Mouse (Mus musculus) testis, adult 2 months (tissue): ENCODE data around the gene Acsm1. TPM values are rescaled to one million over a fixed set of nuclear protein-coding genes. Genes with fewer than 3 reads are reported as not detected.

Experiments used
- H3K27ac ChIP-seq: fragments of 200-500 bp; 2 replicates; pipeline ENCODE4 v1.5.1; 2012; ENCODE audit warnings: low read depth, low read length; ENCODE audit not compliant: control insufficient read depth, insufficient read depth
- H3K27me3 ChIP-seq: fragments of 200-500 bp; 2 replicates; pipeline ENCODE4 v1.6.1; 2012; ENCODE audit warnings: mild to moderate bottlenecking, low read length, moderate library complexity; ENCODE audit not compliant: control insufficient read depth, insufficient read depth
- H3K36me3 ChIP-seq: fragments of 200-500 bp; 2 replicates; pipeline ENCODE4 v1.6.1; 2012; ENCODE audit warnings: mild to moderate bottlenecking, low read length; ENCODE audit not compliant: control insufficient read depth, insufficient read depth
- H3K4me1 ChIP-seq: fragments of 200-500 bp; 2 replicates; pipeline ENCODE4 v1.6.1; 2012; ENCODE audit warnings: low read length; ENCODE audit not compliant: control insufficient read depth, insufficient read depth
- H3K4me3 ChIP-seq: fragments of 200-500 bp; 2 replicates; pipeline ENCODE4 v1.5.1; 2012; ENCODE audit warnings: low read depth, mild to moderate bottlenecking, low read length, moderate library complexity, mixed read lengths; ENCODE audit not compliant: control insufficient read depth
- CTCF ChIP-seq: fragments of 200-500 bp; IDR thresholded peaks from 2 replicates; pipeline ENCODE4 v1.5.1; 2012; ENCODE audit warnings: low read depth, mild to moderate bottlenecking, inconsistent platforms, low read length, moderate library complexity; ENCODE audit not compliant: control insufficient read depth, insufficient read depth, insufficient replicate concordance
- POLR2A ChIP-seq: fragments of 200-500 bp; IDR thresholded peaks from 2 replicates; pipeline ENCODE4 v1.6.1; 2012; ENCODE audit warnings: low read depth, mild to moderate bottlenecking, inconsistent platforms, low read length, moderate library complexity; ENCODE audit not compliant: control insufficient read depth
- polyA plus RNA-seq: library from polyadenylated mRNA; depleted of rRNA; stranded (reverse); fragments of >200 nt; gene quantifications from 2 replicates; pipeline ENCODE4 v1.2.3, GENCODE M21; 2012

The Acsm1 gene
- polyA plus RNA-seq, 1 experiment: not detected

GRCm38 (mm10) chr7:119617593-119617992 is 10.8 kb downstream of the Acsm1 start:
- Histone ChIP-seq H3K4me3 (no peak overlapping the region), H3K27ac (no peak overlapping the region), H3K27me3 (no peaks in the 10 kb centered on the region), H3K4me1 (no peaks in the 10 kb centered on the region), H3K36me3 (no peaks in the 10 kb centered on the region)
- TF ChIP-seq CTCF (no peak), POLR2A (no peak)

GRCm38 (mm10) chr7:119618209-119618935 is 11.5 kb downstream of the Acsm1 start:
- Histone ChIP-seq H3K27ac (no peak overlapping the region), H3K4me1 (no peaks in the 10 kb centered on the region), H3K27me3 (no peaks in the 10 kb centered on the region), H3K36me3 (no peaks in the 10 kb centered on the region), H3K4me3 (no peak overlapping the region)
- TF ChIP-seq POLR2A (no peak), CTCF (no peak)

- no peak overlapping the region for H3K4me3 ChIP-seq
- H3K36me3 ChIP-seq: no peaks in the 10 kb centered on the region
- no peaks in the 10 kb centered on the region for H3K27me3 ChIP-seq
- H3K27ac ChIP-seq: no peak overlapping the region
- TF ChIP-seq CTCF (no peak), POLR2A (no peak)
- H3K4me1 ChIP-seq: no peaks in the 10 kb centered on the region
These were observed 13.3 kb downstream of the Acsm1 start for GRCm38 (mm10) chr7:119620157-119620556.

DNA sequence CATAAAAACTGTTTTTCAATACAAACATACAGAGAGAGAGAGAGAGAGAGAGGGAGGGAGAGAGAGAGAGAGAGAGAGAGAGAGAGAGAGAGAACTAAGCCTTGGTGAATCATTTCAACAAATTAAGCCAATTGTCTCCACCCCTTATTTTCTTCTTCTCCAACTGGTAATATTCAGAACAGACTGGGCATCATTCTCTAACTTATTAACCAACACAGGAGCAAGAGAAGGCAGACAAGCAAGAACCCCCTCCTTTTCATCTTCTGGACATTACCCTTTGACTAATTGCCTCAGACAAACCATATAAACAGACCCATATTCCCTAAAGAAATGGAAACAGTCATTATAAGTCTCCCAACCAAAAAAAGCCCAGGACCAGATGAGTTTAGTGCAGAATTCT is 31.9 kb downstream of the Acsm1 start:
- Histone ChIP-seq H3K4me3 (no peak overlapping the region), H3K27ac (no peak overlapping the region), H3K27me3 (no peaks in the 10 kb centered on the region), H3K36me3 (no peaks in the 10 kb centered on the region), H3K4me1 (no peaks in the 10 kb centered on the region)
- TF ChIP-seq POLR2A: no peak
- no peak for TF ChIP-seq CTCF

GRCm38 (mm10) chr7:119642307-119642706 is 35.5 kb downstream of the Acsm1 start:
- Histone ChIP-seq H3K27ac (no peak overlapping the region), H3K27me3 (no peaks in the 10 kb centered on the region), H3K36me3 (no peaks in the 10 kb centered on the region), H3K4me1 (no peaks in the 10 kb centered on the region), H3K4me3 (no peak overlapping the region)
- TF ChIP-seq CTCF: no peak
- TF ChIP-seq POLR2A: no peak

DNA sequence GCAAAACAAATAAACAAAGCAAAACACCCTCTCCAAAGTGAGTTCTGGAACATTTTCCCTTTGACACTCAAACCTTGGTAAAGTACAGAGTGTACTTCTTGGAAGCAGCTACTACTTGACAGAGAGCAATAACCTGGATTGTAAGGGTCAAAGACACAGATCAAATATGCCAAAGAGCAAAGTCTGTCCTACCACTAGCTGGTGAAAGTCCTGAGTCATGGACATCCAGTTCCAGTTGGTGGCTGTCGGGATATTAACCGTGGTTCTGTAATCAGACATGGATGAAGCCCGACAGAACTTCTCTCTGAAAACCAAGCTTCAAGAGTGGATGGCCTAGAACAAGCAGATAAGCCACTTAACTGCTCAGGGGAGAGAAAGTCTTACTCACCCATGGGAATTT is 61.1 kb downstream of the Acsm1 start:
- no peak overlapping the region for H3K4me3 ChIP-seq
- no peaks in the 10 kb centered on the region for H3K27me3 ChIP-seq
- no peaks in the 10 kb centered on the region for H3K36me3 ChIP-seq
- TF ChIP-seq POLR2A (no peak), CTCF (no peak)
- no peaks in the 10 kb centered on the region for H3K4me1 ChIP-seq
- H3K27ac ChIP-seq: no peak overlapping the region

DNA sequence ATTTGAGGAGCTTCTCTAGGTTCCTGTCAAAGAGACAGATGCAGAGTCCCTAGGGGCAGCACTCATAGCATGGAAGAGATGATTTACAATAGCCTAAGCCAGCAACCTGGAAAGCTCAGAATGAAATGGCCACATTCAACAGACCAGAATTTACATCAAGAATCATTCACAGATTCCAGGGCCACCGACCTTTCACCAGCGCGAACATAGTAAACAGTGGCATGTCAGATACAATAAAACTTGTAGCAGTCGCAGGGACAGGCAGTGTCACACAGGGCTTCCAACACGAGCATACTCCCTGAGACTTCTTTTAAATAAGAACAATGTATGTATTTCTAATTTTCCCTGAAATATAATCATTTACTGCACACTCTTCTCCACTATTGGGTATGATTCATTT is 63.6 kb downstream of the Acsm1 start:
- no peak for TF ChIP-seq POLR2A
- H3K27me3 ChIP-seq: no peaks in the 10 kb centered on the region
- no peaks in the 10 kb centered on the region for H3K4me1 ChIP-seq
- no peak overlapping the region for H3K27ac ChIP-seq
- no peak overlapping the region for H3K4me3 ChIP-seq
- no peaks in the 10 kb centered on the region for H3K36me3 ChIP-seq

GRCm38 (mm10) chr7:119670925-119671324 is 64.1 kb downstream of the Acsm1 start:
- Histone ChIP-seq H3K27ac (no peak overlapping the region), H3K4me3 (no peak overlapping the region), H3K27me3 (no peaks in the 10 kb centered on the region), H3K4me1 (no peaks in the 10 kb centered on the region), H3K36me3 (no peaks in the 10 kb centered on the region)
- TF ChIP-seq CTCF (no peak), POLR2A (no peak)
